In the genomic region with DNA sequence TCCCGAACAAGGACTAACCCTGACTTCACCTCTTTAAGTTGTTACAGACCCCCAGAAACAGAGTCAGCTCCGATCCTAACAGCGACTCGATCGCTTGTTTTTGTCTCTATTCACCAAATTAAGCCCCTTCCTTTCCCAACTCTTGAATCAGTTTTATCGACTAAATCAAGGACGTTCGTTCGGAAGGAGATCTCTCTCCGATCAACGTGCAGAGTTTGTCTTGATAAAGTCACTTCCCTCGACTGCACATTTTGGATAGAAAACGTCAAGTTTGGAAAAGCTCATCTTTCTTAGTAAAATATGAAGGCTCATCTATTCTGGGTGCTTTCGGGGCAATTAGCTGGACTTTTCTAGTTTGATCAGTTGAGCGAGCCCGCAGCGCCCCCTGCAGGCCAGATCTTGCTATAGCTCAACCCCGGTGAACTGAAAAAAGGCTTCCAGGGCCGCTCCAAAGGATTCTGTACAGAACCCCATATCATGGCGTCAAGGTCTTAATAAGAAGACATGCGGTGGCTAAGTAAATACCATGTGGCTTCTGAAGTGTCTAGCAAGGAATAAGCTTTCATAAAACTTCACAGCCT, we compare ENCODE assay signal across 8 mouse cellular contexts. TPM values are rescaled to one million over a fixed set of nuclear protein-coding genes. Genes with fewer than 3 reads are reported as not detected.
DNase-seq lines count a peak whose midpoint lies in the region; ATAC-seq and TF ChIP-seq lines count a peak whose summit lies in the region.

No protein-coding gene starts in this region.

- peak overlapping the region; percentile 94 for H3K4me2 ChIP-seq in hindbrain, embryonic 15.5 days

- peaks cover 17% of the 10 kb centered on the region for H3K4me1 ChIP-seq in hindbrain, embryonic 15.5 days (replicated peaks)
- peaks cover 36% of the 10 kb centered on the region for H3K4me1 ChIP-seq in megakaryocyte, embryonic 14.5 days

- peak; percentile 83 for DNase-seq in R1 (ENCODE audit: low read depth, low spot score)
- DNase-seq in cerebellum, postnatal 25 days = peak; percentile 90 to 91
- peak; percentile 80 to 83 for DNase-seq in frontal cortex, postnatal 36 days (ENCODE audit: low spot score in 2 of 2)
- DNase-seq in left cerebral cortex, adult 2 months (ENCODE audit: extremely low spot score in 1 of 2, low spot score in 2 of 2) = peak; percentile 79 to 84
- peak; percentile 77 to 89 for DNase-seq in right cerebral cortex, postnatal 10 days (ENCODE audit: low spot score in 2 of 2)
- peak; percentile 84 for DNase-seq in urinary bladder, postnatal 14 days (ENCODE audit: low spot score)

- H3K27ac ChIP-seq in hindbrain, embryonic 15.5 days (replicated peaks) = peak overlapping the region; percentile 78
- H3K27ac ChIP-seq in left cerebral cortex, adult 2 months = peak overlapping the region; percentile 88

- no peaks in the 10 kb centered on the region for H3K9me3 ChIP-seq in hindbrain, embryonic 15.5 days
- no peaks in the 10 kb centered on the region for H3K9me3 ChIP-seq in megakaryocyte, embryonic 14.5 days

- intact Hi-C loops in left cerebral cortex, adult 2 months (cut with DNase I) = loop anchor here (1.0 to 5.0 kb wide), 3 partner anchors 51 to 302 kb away; a partner anchor contains a TSS

- H3K27me3 ChIP-seq in hindbrain, embryonic 15.5 days = peaks cover 7% of the 10 kb centered on the region; the same call in 1 of the 2 replicates
- H3K27me3 ChIP-seq in megakaryocyte, embryonic 14.5 days (replicated peaks) = no peaks in the 10 kb centered on the region

- H3K9ac ChIP-seq in hindbrain, embryonic 15.5 days = peak overlapping the region; percentile 17

- 2% methylated on average over 21 of the region's 21 CpGs for WGBS in hindbrain, embryonic 15.5 days

- H3K36me3 ChIP-seq in hindbrain, embryonic 15.5 days = no peaks in the 10 kb centered on the region
- H3K36me3 ChIP-seq in megakaryocyte, embryonic 14.5 days (replicated peaks; ENCODE audit: low read length) = no peaks in the 10 kb centered on the region

- no peak for ATAC-seq in hindbrain, embryonic 15.5 days (ENCODE audit: low FRiP score, low read depth)

- H3K4me3 ChIP-seq in hindbrain, embryonic 15.5 days = peak overlapping the region; percentile 46
- H3K4me3 ChIP-seq in left cerebral cortex, adult 2 months = peak overlapping the region; percentile 56
- peak overlapping the region; percentile 94 for H3K4me3 ChIP-seq in megakaryocyte, embryonic 14.5 days (replicated peaks)

- peak; percentile 94 for TF ChIP-seq CTCF in left cerebral cortex, adult 2 months (IDR thresholded peaks at IDR 0.05)

RNA-seq across cellular contexts. Expression of a gene that starts 4.3 kb away (rescaled TPM):
- 11.1 and 11.5 TPM in 2 replicates for polyA plus RNA-seq in hindbrain, embryonic 15.5 days (2015; fragmentation: Nextera tagmentation; extraction: Ambion mirVana)
- total RNA-seq in left cerebral cortex, adult 2 months (2021) = 10 to 100 TPM; 10.4 to 10.7 TPM
- polyA plus RNA-seq in megakaryocyte, embryonic 14.5 days (2012; ENCODE audit: insufficient read depth, low replicate concordance) = 23.7 and 27.2 TPM in 2 replicates

RNA-seq across cellular contexts. Expression of a gene that starts 18.8 kb away (rescaled TPM):
- 1,320 and 1,434 TPM in 2 replicates for polyA plus RNA-seq in hindbrain, embryonic 15.5 days (2015; fragmentation: Nextera tagmentation; extraction: Ambion mirVana)
- 100 to 1,000 TPM; 430 to 458 TPM for total RNA-seq in left cerebral cortex, adult 2 months (2021)
- 55.6 and 352 TPM in 2 replicates for polyA plus RNA-seq in megakaryocyte, embryonic 14.5 days (2012; ENCODE audit: insufficient read depth, low replicate concordance)

RNA-seq across cellular contexts. Expression of a gene that starts 20.7 kb away (rescaled TPM):
- 133 and 135 TPM in 2 replicates for polyA plus RNA-seq in hindbrain, embryonic 15.5 days (2015; fragmentation: Nextera tagmentation; extraction: Ambion mirVana)
- total RNA-seq in left cerebral cortex, adult 2 months (2021) = 10 to 100 TPM; 91.4 to 92.9 TPM
- polyA plus RNA-seq in megakaryocyte, embryonic 14.5 days (2012; ENCODE audit: insufficient read depth, low replicate concordance) = 96.7 and 198 TPM in 2 replicates

RNA-seq across cellular contexts. Expression of a gene that starts 49.2 kb away (rescaled TPM):
- polyA plus RNA-seq in hindbrain, embryonic 15.5 days (2015; fragmentation: Nextera tagmentation; extraction: Ambion mirVana) = 0.93 and 1.2 TPM in 2 replicates
- total RNA-seq in left cerebral cortex, adult 2 months (2021) = 1 to 10 TPM in 1 of 2 experiments, under 1 TPM in 1; 1.00 to 1.2 TPM
- polyA plus RNA-seq in megakaryocyte, embryonic 14.5 days (2012; ENCODE audit: insufficient read depth, low replicate concordance) = 3.1 TPM in 1 of 2 replicates, not detected in the other

RNA-seq across cellular contexts. Expression of a gene that starts 50.9 kb away (rescaled TPM):
- polyA plus RNA-seq in hindbrain, embryonic 15.5 days (2015; fragmentation: Nextera tagmentation; extraction: Ambion mirVana) = 14.6 and 16.1 TPM in 2 replicates
- total RNA-seq in left cerebral cortex, adult 2 months (2021) = 10 to 100 TPM in 1 of 2 experiments, 1 to 10 TPM in 1; 8.8 to 10.1 TPM
- 2.3 and 2.7 TPM in 2 replicates for polyA plus RNA-seq in megakaryocyte, embryonic 14.5 days (2012; ENCODE audit: insufficient read depth, low replicate concordance)
